8 mouse cellular contexts compared by ENCODE assay signal in genomic region chr3:102723841-102724570, GRCm38 (mm10). TPM values are rescaled to one million over a fixed set of nuclear protein-coding genes. Genes with fewer than 3 reads are reported as not detected.
DNase-seq lines count a peak whose midpoint lies in the region; ATAC-seq and TF ChIP-seq lines count a peak whose summit lies in the region.

No protein-coding gene starts in this region.

- H3K4me3 ChIP-seq in midbrain, embryonic 11.5 days (ENCODE audit: low read depth, low read length) = no peak overlapping the region
- no peak overlapping the region for H3K4me3 ChIP-seq in midbrain, embryonic 13.5 days (replicated peaks)
- peak overlapping the region; percentile 1 for H3K4me3 ChIP-seq in bone marrow, adult 2 months (replicated peaks; ENCODE audit: control insufficient read depth, low read depth, low read length)
- H3K4me3 ChIP-seq in liver, embryonic 12.5 days = peak overlapping the region; percentile 27

- DNase-seq in midbrain, embryonic 11.5 days (ENCODE audit: low spot score, missing footprints) = peak; percentile 76
- peak; percentile 41 for DNase-seq in heart, postnatal 25 days (ENCODE audit: low spot score)
- DNase-seq in ovary, postnatal 10 days (ENCODE audit: low spot score) = peak; percentile 60
- DNase-seq in cerebellum, adult 18-20 months = no peak
- no peak for DNase-seq in c-Kit-positive CD71-positive TER-119-positive erythroid progenitor cells, embryonic 14.5 days (ENCODE audit: low spot score)

- TF ChIP-seq POLR2A in bone marrow, adult 2 months (IDR thresholded peaks at IDR 0.05; ENCODE audit: borderline replicate concordance, control insufficient read depth, low read depth, low read length) = no peak

- no peaks in the 10 kb centered on the region for H3K27me3 ChIP-seq in midbrain, embryonic 11.5 days (ENCODE audit: control insufficient read depth, insufficient read depth, low read length)
- H3K27me3 ChIP-seq in midbrain, embryonic 13.5 days = no peaks in the 10 kb centered on the region
- no peaks in the 10 kb centered on the region for H3K27me3 ChIP-seq in liver, embryonic 12.5 days (replicated peaks)

- H3K4me1 ChIP-seq in midbrain, embryonic 11.5 days (ENCODE audit: control insufficient read depth, insufficient read depth, low read length) = no peaks in the 10 kb centered on the region
- peaks cover 8% of the 10 kb centered on the region; the same call in 1 of the 2 replicates for H3K4me1 ChIP-seq in midbrain, embryonic 13.5 days (replicated peaks)
- peaks cover 6% of the 10 kb centered on the region for H3K4me1 ChIP-seq in bone marrow, adult 2 months (ENCODE audit: control insufficient read depth, insufficient read depth, low read length)
- H3K4me1 ChIP-seq in liver, embryonic 12.5 days = peaks cover 15% of the 10 kb centered on the region

- no peak overlapping the region for H3K9ac ChIP-seq in midbrain, embryonic 11.5 days (ENCODE audit: low read length)
- H3K9ac ChIP-seq in midbrain, embryonic 13.5 days (replicated peaks) = no peak overlapping the region
- H3K9ac ChIP-seq in liver, embryonic 12.5 days = no peak overlapping the region

- H3K9me3 ChIP-seq in midbrain, embryonic 11.5 days (ENCODE audit: control insufficient read depth, low read length) = no peaks in the 10 kb centered on the region
- H3K9me3 ChIP-seq in midbrain, embryonic 13.5 days = no peaks in the 10 kb centered on the region
- no peaks in the 10 kb centered on the region for H3K9me3 ChIP-seq in liver, embryonic 12.5 days (replicated peaks)

- ATAC-seq in midbrain, embryonic 11.5 days (ENCODE audit: low FRiP score) = no peak
- no peak for ATAC-seq in midbrain, embryonic 13.5 days
- no peak for ATAC-seq in liver, embryonic 12.5 days

- H3K4me2 ChIP-seq in midbrain, embryonic 11.5 days = no peak overlapping the region
- no peak overlapping the region for H3K4me2 ChIP-seq in midbrain, embryonic 13.5 days (replicated peaks)
- H3K4me2 ChIP-seq in liver, embryonic 12.5 days = peak overlapping the region; percentile 42

- no peak for TF ChIP-seq CTCF in bone marrow, adult 2 months (IDR thresholded peaks at IDR 0.05; ENCODE audit: control insufficient read depth, insufficient read depth, low read length)

- no peaks in the 10 kb centered on the region for H3K36me3 ChIP-seq in midbrain, embryonic 11.5 days (ENCODE audit: control insufficient read depth, insufficient read depth, low read length)
- no peaks in the 10 kb centered on the region for H3K36me3 ChIP-seq in midbrain, embryonic 13.5 days
- no peaks in the 10 kb centered on the region for H3K36me3 ChIP-seq in liver, embryonic 12.5 days

- intact Hi-C loops in heart, postnatal 25 days (cut with DNase I) = loop anchor here (10.0 kb wide), 1 partner anchor 271 kb away; the partner anchor contains the start of gene Sike1

- 68% methylated on average over 6 of the region's 6 CpGs for WGBS in midbrain, embryonic 11.5 days
- 66% methylated on average over 6 of the region's 6 CpGs for WGBS in midbrain, embryonic 13.5 days
- 4% methylated on average over 6 of the region's 6 CpGs for WGBS in bone marrow, adult 2 months
- 47% methylated on average over 6 of the region's 6 CpGs for WGBS in liver, embryonic 12.5 days (ENCODE audit: insufficient replicate concordance)

- no peak overlapping the region for H3K27ac ChIP-seq in midbrain, embryonic 11.5 days (ENCODE audit: low read depth, low read length)
- no peak overlapping the region for H3K27ac ChIP-seq in midbrain, embryonic 13.5 days
- H3K27ac ChIP-seq in bone marrow, adult 2 months (ENCODE audit: control insufficient read depth, insufficient read depth, low read depth, low read length, poor library complexity) = peak overlapping the region; percentile 42; the same call in 1 of the 2 replicates
- H3K27ac ChIP-seq in liver, embryonic 12.5 days = no peak overlapping the region

RNA-seq across cellular contexts. Expression of gene Tspan2, which starts 10.3 kb away (rescaled TPM):
- polyA plus RNA-seq in midbrain, embryonic 11.5 days (2014; fragmentation: Nextera tagmentation; extraction: Ambion mirVana) = 10.2 and 10.4 TPM in 2 replicates
- 6.3 and 7.0 TPM in 2 replicates for polyA plus RNA-seq in midbrain, embryonic 13.5 days (2015; fragmentation: Nextera tagmentation; extraction: Ambion mirVana)
- polyA plus RNA-seq in bone marrow, adult 2 months (2011; ENCODE audit: insufficient read depth, insufficient read length, low replicate concordance, missing spikeins) = 2.1 and 6.6 TPM in 2 replicates
- total RNA-seq in heart, postnatal 25 days (2021) = 10 to 100 TPM; 12.7 to 15.0 TPM
- 2.8 and 3.4 TPM in 2 replicates for polyA plus RNA-seq in liver, embryonic 12.5 days (2016; fragmentation: Nextera tagmentation; extraction: Ambion mirVana)

RNA-seq across cellular contexts. Expression of gene Tshb, which starts 58.5 kb away (rescaled TPM):
- 0.03 and 0.20 TPM in 2 replicates for polyA plus RNA-seq in midbrain, embryonic 11.5 days (2014; fragmentation: Nextera tagmentation; extraction: Ambion mirVana)
- polyA plus RNA-seq in midbrain, embryonic 13.5 days (2015; fragmentation: Nextera tagmentation; extraction: Ambion mirVana) = 0.12 and 0.16 TPM in 2 replicates
- polyA plus RNA-seq in bone marrow, adult 2 months (2011; ENCODE audit: insufficient read depth, insufficient read length, low replicate concordance, missing spikeins) = not detected in 2 replicates
- not detected for total RNA-seq in heart, postnatal 25 days (2021)
- polyA plus RNA-seq in liver, embryonic 12.5 days (2016; fragmentation: Nextera tagmentation; extraction: Ambion mirVana) = not detected in 2 replicates

Comparison
In these comparisons a context has a peak if more than half of its experiments do, and no peak if none do; other contexts are left out.
1. DNase-seq: peak in midbrain, embryonic 11.5 days (single experiment), heart, postnatal 25 days (single experiment) and ovary, postnatal 10 days (single experiment); none in cerebellum, adult 18-20 months (0 of 2) and c-Kit-positive CD71-positive TER-119-positive erythroid progenitor cells, embryonic 14.5 days (single experiment).
2. H3K4me3 ChIP-seq: peak in bone marrow, adult 2 months (single experiment) and liver, embryonic 12.5 days (single experiment); none in midbrain, embryonic 11.5 days (single experiment) and midbrain, embryonic 13.5 days (single experiment).